Mouse (Mus musculus): ENCODE data around the gene Ccdc150. TPM values are rescaled to one million over a fixed set of nuclear protein-coding genes. Genes with fewer than 3 reads are reported as not detected.

Ccdc150 gene
- polyA plus RNA-seq (2014; fragmentation: Nextera tagmentation; extraction: Ambion mirVana): 0.14 and 0.20 TPM in 2 replicates

DNA sequence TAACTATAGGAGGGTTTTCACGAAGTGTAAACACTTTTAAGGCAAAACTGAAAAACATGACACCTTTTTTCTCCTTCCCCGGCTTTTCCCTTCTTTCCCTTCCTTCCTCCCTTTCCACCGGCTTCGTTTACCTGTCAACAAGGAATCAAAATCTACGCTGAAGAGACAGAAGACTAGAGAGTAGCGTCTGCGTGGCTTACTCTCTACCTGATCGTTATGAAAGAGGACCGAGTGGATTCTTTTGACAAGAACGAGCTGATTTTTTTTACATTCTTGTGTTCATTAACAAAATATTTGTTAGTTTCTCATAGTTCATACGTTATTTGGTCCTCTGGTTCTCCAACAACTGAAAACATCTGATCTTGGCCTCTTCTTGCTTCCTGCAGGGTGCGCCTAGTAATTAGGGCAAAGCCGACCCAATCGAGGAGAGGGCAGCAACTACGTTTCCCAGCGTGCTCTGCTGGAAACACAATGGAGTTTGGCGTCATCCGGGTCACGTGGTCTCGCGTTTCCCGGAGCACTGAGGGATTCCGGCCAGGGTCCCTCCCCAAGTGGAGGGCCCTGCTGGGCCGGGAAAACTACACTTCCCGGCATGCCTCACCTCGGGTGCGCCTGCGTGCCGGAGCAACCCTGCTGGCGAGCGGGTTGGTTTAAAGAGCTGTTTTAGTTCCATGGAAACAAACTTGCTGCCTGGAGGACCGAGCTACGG is at the start of gene Ccdc150:
TSS of gene Ccdc150 (plus strand) at position 526 of the 709 bp plus-strand sequence.
- H3K9ac ChIP-seq (ENCODE audit: low read depth, low read length): peak within 1 kb of the TSS; percentile 68
- H3K27me3 ChIP-seq (replicated peaks; ENCODE audit: control insufficient read depth, insufficient read depth, low read length): no peaks in the 10 kb centered on the region
- peak within 1 kb of the TSS; percentile 75 for H3K4me2 ChIP-seq (ENCODE audit: low read depth, low read length)
- ATAC-seq (ENCODE audit: low read depth): peak; percentile 100
- peak; percentile 99 for DNase-seq (ENCODE audit: low spot score)
- whole genome bisulfite sequencing: 15% methylated on average over 33 of the region's 33 CpGs
- H3K4me1 ChIP-seq (ENCODE audit: control insufficient read depth, insufficient read depth, low read length): peaks cover 5% of the 10 kb centered on the region; the same call in 1 of the 2 replicates
- H3K4me3 ChIP-seq (ENCODE audit: low read depth, low read length): peak within 1 kb of the TSS; percentile 51
- no peaks in the 10 kb centered on the region for H3K9me3 ChIP-seq (ENCODE audit: control insufficient read depth, low read length)
- no peak within 1 kb of the TSS; the same call in 1 of the 2 replicates for H3K27ac ChIP-seq (replicated peaks; ENCODE audit: low read depth, low read length)
- no peaks in the 10 kb centered on the region for H3K36me3 ChIP-seq (ENCODE audit: control insufficient read depth, insufficient read depth, low read length)

DNA sequence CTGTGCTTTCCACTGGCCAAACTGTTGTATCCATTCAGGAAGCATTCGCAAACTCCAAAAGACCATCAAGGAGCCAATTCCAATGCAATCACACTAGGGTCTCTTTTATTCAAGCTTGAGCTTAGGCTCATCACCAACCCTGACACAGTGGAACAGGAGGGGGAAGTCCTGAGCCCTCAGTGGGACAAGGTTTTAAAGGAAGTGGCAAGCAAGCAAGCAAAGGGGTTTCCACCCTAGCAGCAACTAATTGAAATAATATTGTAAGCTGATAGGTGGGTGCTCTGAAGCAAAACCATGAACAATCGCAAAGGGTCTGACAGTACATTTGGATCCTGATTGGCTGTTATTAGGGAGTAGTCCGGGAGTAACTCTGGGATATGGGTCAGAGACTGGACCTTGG is 30.2 kb upstream of the Ccdc150 start:
- WGBS: 94% methylated on average over 3 of the region's 3 CpGs
- Histone ChIP-seq H3K9me3 (ENCODE audit: control insufficient read depth, low read length) (no peaks in the 10 kb centered on the region), H3K27me3 (replicated peaks; ENCODE audit: control insufficient read depth, insufficient read depth, low read length) (no peaks in the 10 kb centered on the region), H3K36me3 (ENCODE audit: control insufficient read depth, insufficient read depth, low read length) (no peaks in the 10 kb centered on the region), H3K4me2 (ENCODE audit: low read depth, low read length) (no peak overlapping the region), H3K4me1 (ENCODE audit: control insufficient read depth, insufficient read depth, low read length) (no peaks in the 10 kb centered on the region), H3K4me3 (ENCODE audit: low read depth, low read length) (no peak overlapping the region), H3K27ac (replicated peaks; ENCODE audit: low read depth, low read length) (no peak overlapping the region), H3K9ac (ENCODE audit: low read depth, low read length) (no peak overlapping the region)
- DNase-seq (ENCODE audit: low spot score): no peak
- ATAC-seq (ENCODE audit: low read depth): no peak

DNA sequence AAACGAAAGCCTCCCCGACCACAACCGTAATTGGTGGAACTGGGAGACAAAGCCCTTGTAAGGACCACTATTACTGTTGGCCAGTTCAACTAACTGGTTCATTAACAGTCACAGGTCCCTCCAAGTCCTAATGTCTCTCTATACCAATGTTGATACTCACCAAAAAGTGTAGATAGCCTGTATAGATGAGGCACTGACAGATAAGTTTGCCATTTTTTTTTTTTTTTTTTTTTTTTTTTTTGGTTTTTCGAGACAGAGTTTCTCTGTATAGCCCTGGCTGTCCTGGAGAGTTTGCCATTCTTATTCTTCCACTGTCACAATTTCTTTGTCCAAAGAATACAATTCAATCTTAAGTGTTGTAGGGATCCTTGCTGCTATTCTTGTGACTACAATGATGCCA is 7.8 kb upstream of the Ccdc150 start:
- no peaks in the 10 kb centered on the region for H3K9me3 ChIP-seq (ENCODE audit: control insufficient read depth, low read length)
- WGBS: 84% methylated on average over 4 of the region's 4 CpGs
- DNase-seq (ENCODE audit: low spot score): no peak
- H3K9ac ChIP-seq (ENCODE audit: low read depth, low read length): no peak overlapping the region
- no peak overlapping the region for H3K4me2 ChIP-seq (ENCODE audit: low read depth, low read length)
- no peaks in the 10 kb centered on the region for H3K4me1 ChIP-seq (ENCODE audit: control insufficient read depth, insufficient read depth, low read length)
- no peak overlapping the region for H3K4me3 ChIP-seq (ENCODE audit: low read depth, low read length)
- no peak overlapping the region for H3K27ac ChIP-seq (replicated peaks; ENCODE audit: low read depth, low read length)
- ATAC-seq (ENCODE audit: low read depth): no peak
- no peaks in the 10 kb centered on the region for H3K27me3 ChIP-seq (replicated peaks; ENCODE audit: control insufficient read depth, insufficient read depth, low read length)
- no peaks in the 10 kb centered on the region for H3K36me3 ChIP-seq (ENCODE audit: control insufficient read depth, insufficient read depth, low read length)

DNA sequence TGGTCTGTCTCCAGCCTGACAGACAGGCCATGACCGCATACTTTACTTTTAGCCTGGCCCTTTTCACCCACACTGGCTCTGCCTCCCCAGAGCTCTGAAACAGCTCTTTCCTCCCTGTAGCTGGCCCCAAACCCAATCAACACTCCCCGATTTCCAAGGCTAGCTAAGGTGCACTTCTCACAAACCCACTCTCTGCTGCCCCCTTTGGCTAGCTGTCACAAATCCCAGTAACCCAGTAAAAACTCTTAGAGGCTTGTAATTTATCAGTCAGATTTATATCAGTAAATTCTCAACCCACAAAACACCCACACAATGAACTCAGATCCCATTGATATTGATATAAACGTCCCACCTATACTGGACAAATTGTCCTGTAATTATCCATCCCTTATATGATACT is 25.1 kb downstream of the Ccdc150 start:
- H3K4me1 ChIP-seq (ENCODE audit: control insufficient read depth, insufficient read depth, low read length): no peaks in the 10 kb centered on the region
- no peak overlapping the region for H3K27ac ChIP-seq (replicated peaks; ENCODE audit: low read depth, low read length)
- H3K4me3 ChIP-seq (ENCODE audit: low read depth, low read length): no peak overlapping the region
- H3K9ac ChIP-seq (ENCODE audit: low read depth, low read length): no peak overlapping the region
- no peaks in the 10 kb centered on the region for H3K9me3 ChIP-seq (ENCODE audit: control insufficient read depth, low read length)
- 67% methylated on average over 3 of the region's 3 CpGs for WGBS
- H3K27me3 ChIP-seq (replicated peaks; ENCODE audit: control insufficient read depth, insufficient read depth, low read length): no peaks in the 10 kb centered on the region
- no peak for DNase-seq (ENCODE audit: low spot score)
- no peaks in the 10 kb centered on the region for H3K36me3 ChIP-seq (ENCODE audit: control insufficient read depth, insufficient read depth, low read length)
- ATAC-seq (ENCODE audit: low read depth): no peak
- H3K4me2 ChIP-seq (ENCODE audit: low read depth, low read length): no peak overlapping the region

DNA sequence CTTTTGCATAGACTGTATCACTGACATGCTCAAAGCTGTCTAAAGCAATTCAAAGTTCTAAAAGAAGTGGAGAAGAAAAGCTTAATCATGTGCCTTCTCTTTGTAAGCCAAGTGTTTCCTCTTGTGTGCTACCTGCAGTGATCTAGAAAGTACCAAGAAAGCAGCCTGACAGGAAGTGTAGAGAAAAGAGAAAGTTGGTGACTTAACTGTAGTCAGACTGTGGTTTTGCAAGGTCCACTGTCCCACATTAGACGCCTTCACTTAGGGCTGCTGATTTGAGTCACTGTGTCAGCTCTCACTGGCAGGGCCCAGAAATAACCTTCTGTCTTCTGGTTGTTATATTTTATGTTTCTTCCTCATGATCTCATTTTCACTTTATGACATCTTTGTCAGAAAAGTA is 29.1 kb downstream of the Ccdc150 start:
- Histone ChIP-seq H3K9ac (ENCODE audit: low read depth, low read length) (no peak overlapping the region), H3K9me3 (ENCODE audit: control insufficient read depth, low read length) (no peaks in the 10 kb centered on the region), H3K27ac (replicated peaks; ENCODE audit: low read depth, low read length) (no peak overlapping the region), H3K4me3 (ENCODE audit: low read depth, low read length) (no peak overlapping the region), H3K27me3 (replicated peaks; ENCODE audit: control insufficient read depth, insufficient read depth, low read length) (no peaks in the 10 kb centered on the region), H3K36me3 (ENCODE audit: control insufficient read depth, insufficient read depth, low read length) (no peaks in the 10 kb centered on the region), H3K4me1 (ENCODE audit: control insufficient read depth, insufficient read depth, low read length) (no peaks in the 10 kb centered on the region), H3K4me2 (ENCODE audit: low read depth, low read length) (no peak overlapping the region)
- DNase-seq (ENCODE audit: low spot score) (no peak), ATAC-seq (ENCODE audit: low read depth) (no peak)
- 83% methylated on average over 1 of the region's 1 CpGs for WGBS

DNA sequence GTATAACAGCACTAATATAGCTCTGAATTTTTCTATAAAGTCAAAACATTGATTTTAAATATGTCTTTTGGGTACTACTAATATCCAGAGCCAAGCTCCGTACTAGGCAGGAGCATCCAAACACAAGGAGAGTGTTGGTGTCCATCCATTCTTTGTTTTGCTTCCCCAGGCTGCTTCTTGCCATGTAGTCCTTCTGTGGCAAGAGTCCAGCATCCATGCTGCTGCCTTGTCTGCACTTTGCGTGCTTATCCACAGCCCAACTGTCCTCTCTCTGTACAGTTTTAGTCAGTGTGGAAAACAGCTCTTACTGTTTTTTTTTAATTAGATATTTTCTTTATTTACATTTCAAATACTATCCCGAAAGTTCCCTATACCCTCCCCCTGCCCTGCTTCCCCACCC is 30.2 kb downstream of the Ccdc150 start:
- DNase-seq (ENCODE audit: low spot score): no peak
- WGBS: 86% methylated on average over 3 of the region's 3 CpGs
- no peaks in the 10 kb centered on the region for H3K9me3 ChIP-seq (ENCODE audit: control insufficient read depth, low read length)
- H3K36me3 ChIP-seq (ENCODE audit: control insufficient read depth, insufficient read depth, low read length): no peaks in the 10 kb centered on the region
- H3K9ac ChIP-seq (ENCODE audit: low read depth, low read length): no peak overlapping the region
- no peaks in the 10 kb centered on the region for H3K27me3 ChIP-seq (replicated peaks; ENCODE audit: control insufficient read depth, insufficient read depth, low read length)
- no peak overlapping the region for H3K4me2 ChIP-seq (ENCODE audit: low read depth, low read length)
- no peaks in the 10 kb centered on the region for H3K4me1 ChIP-seq (ENCODE audit: control insufficient read depth, insufficient read depth, low read length)
- ATAC-seq (ENCODE audit: low read depth): no peak
- no peak overlapping the region for H3K27ac ChIP-seq (replicated peaks; ENCODE audit: low read depth, low read length)
- H3K4me3 ChIP-seq (ENCODE audit: low read depth, low read length): no peak overlapping the region

DNA sequence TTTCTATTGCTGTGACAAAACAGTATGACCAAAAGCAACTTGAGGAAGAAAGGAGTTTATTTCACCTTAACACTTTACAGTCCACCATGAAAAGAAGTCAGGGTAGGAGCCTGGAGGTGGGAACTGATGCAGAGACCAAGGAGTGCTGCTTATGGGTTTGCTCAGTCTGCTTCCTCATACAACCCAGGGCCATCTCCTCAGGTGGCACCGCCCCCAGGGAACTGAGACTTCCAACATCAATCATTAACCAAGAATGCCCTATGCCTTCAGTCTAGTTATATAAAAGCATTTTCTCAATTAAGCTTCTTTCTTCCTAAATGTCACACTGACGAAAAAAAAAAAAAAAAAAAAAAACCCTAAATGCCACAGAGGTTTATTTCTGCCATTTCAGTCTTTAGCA is 55.9 kb downstream of the Ccdc150 start:
- WGBS: 65% methylated on average over 2 of the region's 2 CpGs
- no peaks in the 10 kb centered on the region for H3K9me3 ChIP-seq (ENCODE audit: control insufficient read depth, low read length)

DNA sequence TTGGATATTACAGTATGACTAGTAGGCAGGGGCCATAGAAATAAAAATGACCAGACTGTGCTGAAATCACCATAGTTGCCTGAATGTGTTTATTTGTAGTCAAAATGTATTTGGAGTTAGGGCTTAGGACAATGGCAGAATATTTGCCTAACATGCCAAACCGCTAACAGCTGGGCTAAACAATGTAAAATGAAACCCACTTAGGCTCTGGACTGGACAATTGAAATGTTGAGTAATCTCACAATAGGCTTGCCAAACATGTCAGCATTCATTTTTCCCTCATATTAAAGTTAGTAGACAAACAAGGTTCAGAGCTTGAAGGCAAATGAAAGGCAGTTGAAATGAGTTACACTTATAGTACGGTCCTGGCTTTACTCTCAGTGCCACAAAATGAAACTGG is 76.2 kb downstream of the Ccdc150 start:
- Histone ChIP-seq H3K9ac (ENCODE audit: low read depth, low read length) (no peak overlapping the region), H3K27me3 (replicated peaks; ENCODE audit: control insufficient read depth, insufficient read depth, low read length) (no peaks in the 10 kb centered on the region), H3K9me3 (ENCODE audit: control insufficient read depth, low read length) (peaks cover 16% of the 10 kb centered on the region), H3K4me1 (ENCODE audit: control insufficient read depth, insufficient read depth, low read length) (no peaks in the 10 kb centered on the region), H3K36me3 (ENCODE audit: control insufficient read depth, insufficient read depth, low read length) (no peaks in the 10 kb centered on the region), H3K4me3 (ENCODE audit: low read depth, low read length) (no peak overlapping the region), H3K27ac (replicated peaks; ENCODE audit: low read depth, low read length) (no peak overlapping the region), H3K4me2 (ENCODE audit: low read depth, low read length) (no peak overlapping the region)
- WGBS: 78% methylated on average over 2 of the region's 2 CpGs
- no peak for DNase-seq (ENCODE audit: low spot score)
- ATAC-seq (ENCODE audit: low read depth): no peak

More for the DNA sequence above, 55.9 kb downstream of the Ccdc150 start:
- H3K4me1 ChIP-seq (ENCODE audit: control insufficient read depth, insufficient read depth, low read length): no peaks in the 10 kb centered on the region
- ATAC-seq (ENCODE audit: low read depth): no peak
- no peaks in the 10 kb centered on the region for H3K36me3 ChIP-seq (ENCODE audit: control insufficient read depth, insufficient read depth, low read length)
- no peak for DNase-seq (ENCODE audit: low spot score)
- H3K27me3 ChIP-seq (replicated peaks; ENCODE audit: control insufficient read depth, insufficient read depth, low read length): no peaks in the 10 kb centered on the region
- no peak overlapping the region for H3K4me2 ChIP-seq (ENCODE audit: low read depth, low read length)
- no peak overlapping the region for H3K4me3 ChIP-seq (ENCODE audit: low read depth, low read length)
- H3K27ac ChIP-seq (replicated peaks; ENCODE audit: low read depth, low read length): no peak overlapping the region
- H3K9ac ChIP-seq (ENCODE audit: low read depth, low read length): no peak overlapping the region

DNA sequence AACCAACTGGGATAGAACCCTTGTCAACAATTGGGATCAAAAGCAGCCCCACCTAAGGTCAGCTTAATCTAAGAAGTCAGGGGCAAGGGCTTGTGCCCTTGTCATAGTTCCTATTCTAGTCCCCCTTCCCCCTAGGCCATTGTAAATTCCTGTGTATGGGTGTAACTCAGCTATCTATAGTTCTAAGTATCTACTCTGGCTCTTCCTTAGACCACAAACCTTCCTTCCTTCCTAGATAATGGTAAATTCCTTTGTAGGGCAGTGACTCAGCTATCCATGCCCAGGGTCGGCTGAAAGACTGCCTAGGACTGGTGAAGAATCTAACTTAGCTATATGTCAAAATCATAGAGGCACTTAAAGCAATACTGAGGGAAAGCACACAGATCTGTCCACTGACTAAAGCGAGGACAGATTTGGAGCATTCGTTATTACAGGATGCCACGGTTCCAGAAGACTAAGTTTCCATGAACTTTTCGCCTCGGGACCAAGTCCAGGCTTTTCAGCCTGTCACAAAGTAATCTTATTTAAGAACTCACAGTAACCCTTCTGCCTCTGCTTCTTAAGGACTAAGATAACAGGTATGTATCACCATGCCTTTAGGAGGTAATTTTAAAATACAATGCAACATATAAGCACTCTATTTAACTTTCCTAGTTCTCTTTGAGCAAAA is 77.5 kb downstream of the Ccdc150 start:
- H3K4me2 ChIP-seq (ENCODE audit: low read depth, low read length): no peak overlapping the region
- ATAC-seq (ENCODE audit: low read depth) (no peak), DNase-seq (ENCODE audit: low spot score) (no peak)
- no peaks in the 10 kb centered on the region for H3K27me3 ChIP-seq (replicated peaks; ENCODE audit: control insufficient read depth, insufficient read depth, low read length)
- H3K4me1 ChIP-seq (ENCODE audit: control insufficient read depth, insufficient read depth, low read length): no peaks in the 10 kb centered on the region
- 87% methylated on average over 6 of the region's 6 CpGs for WGBS
- no peaks in the 10 kb centered on the region for H3K36me3 ChIP-seq (ENCODE audit: control insufficient read depth, insufficient read depth, low read length)
- no peak overlapping the region for H3K4me3 ChIP-seq (ENCODE audit: low read depth, low read length)
- H3K9me3 ChIP-seq (ENCODE audit: control insufficient read depth, low read length): peaks cover 16% of the 10 kb centered on the region
- no peak overlapping the region for H3K9ac ChIP-seq (ENCODE audit: low read depth, low read length)
- H3K27ac ChIP-seq (replicated peaks; ENCODE audit: low read depth, low read length): no peak overlapping the region
